Comparison of ENCODE assay signal across 19 mouse cellular contexts in the genomic region with DNA sequence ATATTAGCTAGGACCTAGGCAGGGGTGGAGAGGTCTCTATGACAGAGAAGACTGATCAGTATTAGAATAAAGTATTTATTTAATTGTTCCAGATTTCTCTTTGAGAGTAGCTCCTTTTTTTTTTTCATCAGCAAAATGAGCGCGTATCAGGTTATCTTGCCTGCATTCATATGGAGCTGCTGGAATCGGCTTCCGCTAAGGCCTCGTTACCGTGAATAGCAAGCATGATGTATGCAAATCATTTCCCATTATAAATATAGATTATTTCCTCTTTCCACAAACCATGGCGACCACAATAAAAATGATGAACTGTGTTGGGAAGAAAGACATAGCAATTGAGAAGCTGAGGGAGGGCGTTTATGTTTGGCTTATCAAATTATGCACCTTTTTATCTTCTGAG.
A peak's percentile ranks its signal among the peaks of the same experiment; 100 is the strongest.
DNase-seq lines count a peak whose midpoint lies in the region; ATAC-seq lines count a peak whose summit lies in the region.
"Had no signal": no experiment of that assay in that cellular context is flagged by ENCODE, and none has a peak within 500 bp of the region (broad histone marks: within the 10 kb centered on the region; RNA-seq: fewer than 3 reads in every experiment).

No protein-coding gene starts in this region.

- DNase-seq in heart, adult 11 months, result peak; percentile 21
- DNase-seq in heart, postnatal 36 days, result no peak
- DNase-seq in midbrain, embryonic 11.5 days (ENCODE audit: low spot score, missing footprints), result no peak
- DNase-seq in brain, adult 2 months (ENCODE audit: low read depth, low spot score), result peak; percentile 14
- DNase-seq: adrenal gland, postnatal 14 days; cerebellum, adult 2 months; cerebellum, postnatal 10 days; gastrocnemius, adult 2 months; gastrocnemius, postnatal 25 days; heart, postnatal 4 days had no signal

- no peaks in the 10 kb centered on the region for H3K27me3 ChIP-seq in midbrain, embryonic 13.5 days
- H3K27me3 ChIP-seq in midbrain, embryonic 11.5 days (ENCODE audit: control insufficient read depth, insufficient read depth, low read length), result no peaks in the 10 kb centered on the region
- H3K27me3 ChIP-seq in midbrain, embryonic 16.5 days (ENCODE audit: control insufficient read depth, insufficient read depth, low read depth, low read length), result no peaks in the 10 kb centered on the region
- H3K27me3 ChIP-seq: CH12.LX; heart, embryonic 13.5 days; intestine, embryonic 15.5 days; Patski had no signal

- no peak overlapping the region for H3K4me2 ChIP-seq in midbrain, embryonic 13.5 days (replicated peaks)
- H3K4me2 ChIP-seq in midbrain, embryonic 11.5 days, result no peak overlapping the region
- H3K4me2 ChIP-seq in midbrain, embryonic 16.5 days (ENCODE audit: low read length), result no peak overlapping the region
- H3K4me2 ChIP-seq: heart, embryonic 13.5 days; intestine, embryonic 15.5 days had no signal

- intact Hi-C loops in heart, postnatal 36 days (cut with DNase I), result no loop called here

- no peak overlapping the region for H3K9ac ChIP-seq in midbrain, embryonic 13.5 days (replicated peaks)
- H3K9ac ChIP-seq in midbrain, embryonic 11.5 days (ENCODE audit: low read length), result no peak overlapping the region
- no peak overlapping the region for H3K9ac ChIP-seq in midbrain, embryonic 16.5 days (ENCODE audit: low read depth, low read length)
- H3K9ac ChIP-seq: heart, embryonic 13.5 days; intestine, embryonic 15.5 days had no signal

- no peaks in the 10 kb centered on the region for H3K9me3 ChIP-seq in midbrain, embryonic 13.5 days
- no peaks in the 10 kb centered on the region for H3K9me3 ChIP-seq in midbrain, embryonic 11.5 days (ENCODE audit: control insufficient read depth, low read length)
- H3K9me3 ChIP-seq in midbrain, embryonic 16.5 days (replicated peaks; ENCODE audit: control insufficient read depth, low read length, poor library complexity, severe bottlenecking), result no peaks in the 10 kb centered on the region
- H3K9me3 ChIP-seq: embryonic facial prominence, embryonic 10.5 days; heart, embryonic 13.5 days; intestine, embryonic 15.5 days had no signal

- H3K36me3 ChIP-seq in midbrain, embryonic 13.5 days, result no peaks in the 10 kb centered on the region
- H3K36me3 ChIP-seq in midbrain, embryonic 11.5 days (ENCODE audit: control insufficient read depth, insufficient read depth, low read length), result no peaks in the 10 kb centered on the region
- H3K36me3 ChIP-seq in midbrain, embryonic 16.5 days (ENCODE audit: control insufficient read depth, insufficient read depth, low read length), result no peaks in the 10 kb centered on the region
- H3K36me3 ChIP-seq: embryonic facial prominence, embryonic 10.5 days; heart, embryonic 13.5 days; intestine, embryonic 15.5 days had no signal

- WGBS in midbrain, embryonic 13.5 days, result 62% methylated on average over 8 of the region's 8 CpGs
- 88% methylated on average over 8 of the region's 8 CpGs for WGBS in midbrain, embryonic 11.5 days
- WGBS in midbrain, embryonic 16.5 days, result 52% methylated on average over 8 of the region's 8 CpGs

- 0 out of 2 replicates have a peak, but pooled peaks cover 8% of the 10 kb centered on the region for H3K4me1 ChIP-seq in midbrain, embryonic 13.5 days (replicated peaks)
- H3K4me1 ChIP-seq in midbrain, embryonic 11.5 days (ENCODE audit: control insufficient read depth, insufficient read depth, low read length), result no peaks in the 10 kb centered on the region
- H3K4me1 ChIP-seq in midbrain, embryonic 16.5 days (ENCODE audit: control insufficient read depth, insufficient read depth, low read length), result no peaks in the 10 kb centered on the region
- H3K4me1 ChIP-seq: embryonic facial prominence, embryonic 10.5 days; heart, embryonic 13.5 days; intestine, embryonic 15.5 days had no signal

- no peak overlapping the region for H3K4me3 ChIP-seq in midbrain, embryonic 13.5 days (replicated peaks)
- no peak overlapping the region for H3K4me3 ChIP-seq in midbrain, embryonic 11.5 days (ENCODE audit: low read depth, low read length)
- no peak overlapping the region for H3K4me3 ChIP-seq in midbrain, embryonic 16.5 days (ENCODE audit: low read depth, low read length)
- H3K4me3 ChIP-seq: embryonic facial prominence, embryonic 10.5 days; gastrocnemius, adult 2 months; heart, embryonic 13.5 days; intestine, embryonic 15.5 days had no signal

- no peak for ATAC-seq in midbrain, embryonic 13.5 days
- ATAC-seq in midbrain, embryonic 11.5 days (ENCODE audit: low FRiP score), result no peak
- ATAC-seq in midbrain, embryonic 16.5 days, result no peak
- ATAC-seq: activated CD4-positive, CD25-positive, alpha-beta regulatory T cell, adult 4 months; forebrain, embryonic 16.5 days; intestine, embryonic 15.5 days; Patski had no signal

- H3K27ac ChIP-seq in midbrain, embryonic 13.5 days, result 0 out of 2 replicates have a peak overlapping the region, but pooled peaks have one; percentile 51
- no peak overlapping the region for H3K27ac ChIP-seq in midbrain, embryonic 11.5 days (ENCODE audit: low read depth, low read length)
- 0 out of 2 replicates have a peak overlapping the region, but pooled peaks have one; percentile 10 for H3K27ac ChIP-seq in midbrain, embryonic 16.5 days (ENCODE audit: low read length)
- H3K27ac ChIP-seq: embryonic facial prominence, embryonic 10.5 days; gastrocnemius, adult 2 months; heart, embryonic 13.5 days; intestine, embryonic 15.5 days had no signal

Comparison
In these comparisons a context has a peak if more than half of its experiments do, and no peak if none do; other contexts are left out.
1. DNase-seq: peak in heart, adult 11 months (single experiment) and brain, adult 2 months (single experiment); none in heart, postnatal 36 days (0 of 2) and midbrain, embryonic 11.5 days (single experiment).